Mouse (Mus musculus): ENCODE measurements around the gene Wdr38. TPM values are rescaled to one million over a fixed set of nuclear protein-coding genes. Genes with fewer than 3 reads are reported as not detected.
"Not testable (repeated sequence)": the region's sequence is repeated elsewhere in the genome, so short reads cannot be mapped to it uniquely, and the experiment has no call there.

The Wdr38 gene
- polyA plus RNA-seq, 1 experiment from 2014 or later: 1.7 TPM

DNA sequence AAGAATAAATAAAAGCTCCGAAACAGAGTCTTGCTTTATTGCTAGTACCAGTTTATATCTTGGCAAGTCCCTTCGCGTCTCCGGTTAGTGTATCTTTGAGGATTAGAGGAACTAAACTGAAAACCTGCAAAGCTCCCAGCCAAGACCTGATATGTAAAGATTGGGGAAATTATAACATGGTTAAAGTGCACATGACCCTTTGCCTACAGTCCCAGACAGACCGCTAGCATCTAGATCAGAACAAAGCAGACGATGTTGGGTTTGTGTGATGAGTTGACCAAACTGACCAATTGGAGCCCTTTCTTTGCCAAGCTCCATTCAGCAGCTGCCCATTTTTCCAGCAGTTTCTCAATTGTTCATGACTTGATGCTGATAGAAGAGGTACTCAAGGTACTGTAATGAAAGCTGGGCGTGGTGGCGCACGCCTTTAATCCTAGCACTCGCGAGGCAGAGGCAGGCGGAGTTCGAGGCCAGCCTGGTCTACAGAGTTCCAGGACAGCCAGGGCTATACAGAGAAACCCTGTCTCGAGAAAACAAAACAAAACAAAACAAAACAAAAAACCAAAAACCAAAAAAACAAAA is 9.0 kb downstream of the Wdr38 start:
- H3K4me3 ChIP-seq (ENCODE audit: low read depth, low read length): peak overlapping the region; percentile 60; the same call in 1 of the 2 replicates
- H3K4me1 ChIP-seq (ENCODE audit: control insufficient read depth, insufficient read depth, low read length): no peaks in the 10 kb centered on the region; the same call in 1 of the 2 replicates
- no peak for ATAC-seq (replicated peaks; ENCODE audit: insufficient number of reproducible peaks, low FRiP score, low TSS enrichment, low read depth)
- no peaks in the 10 kb centered on the region for H3K9me3 ChIP-seq (replicated peaks; ENCODE audit: control insufficient read depth, low read length)
- 90% methylated on average over 14 of the region's 14 CpGs for WGBS
- no peak overlapping the region for H3K9ac ChIP-seq (replicated peaks; ENCODE audit: low read length)
- DNase-seq (ENCODE audit: low spot score): no peak
- no peak overlapping the region for H3K27ac ChIP-seq (replicated peaks; ENCODE audit: low read depth, low read length)
- no peaks in the 10 kb centered on the region for H3K27me3 ChIP-seq (ENCODE audit: control insufficient read depth, insufficient read depth, low read length)
- peak overlapping the region; percentile 58; the same call in 1 of the 2 replicates for H3K4me2 ChIP-seq (ENCODE audit: low read depth, low read length)
- peaks cover 10% of the 10 kb centered on the region for H3K36me3 ChIP-seq (replicated peaks; ENCODE audit: control insufficient read depth, insufficient read depth, low read depth, low read length)

GRCm38 (mm10) chr2:39007865-39008264 is 10.6 kb downstream of the Wdr38 start:
- peak overlapping the region; percentile 80 for H3K27ac ChIP-seq (replicated peaks; ENCODE audit: low read depth, low read length)
- peak overlapping the region; percentile 80 for H3K4me2 ChIP-seq (ENCODE audit: low read depth, low read length)
- DNase-seq (ENCODE audit: low spot score): peak; percentile 94
- WGBS: 0% methylated on average over 43 of the region's 44 CpGs
- H3K27me3 ChIP-seq (ENCODE audit: control insufficient read depth, insufficient read depth, low read length): no peaks in the 10 kb centered on the region
- peak overlapping the region; percentile 89 for H3K4me3 ChIP-seq (ENCODE audit: low read depth, low read length)
- no peaks in the 10 kb centered on the region for H3K9me3 ChIP-seq (replicated peaks; ENCODE audit: control insufficient read depth, low read length)
- H3K36me3 ChIP-seq (replicated peaks; ENCODE audit: control insufficient read depth, insufficient read depth, low read depth, low read length): peaks cover 3% of the 10 kb centered on the region
- peak overlapping the region; percentile 90 for H3K9ac ChIP-seq (replicated peaks; ENCODE audit: low read length)
- H3K4me1 ChIP-seq (ENCODE audit: control insufficient read depth, insufficient read depth, low read length): no peaks in the 10 kb centered on the region; the same call in 1 of the 2 replicates
- peak; percentile 78 for ATAC-seq (replicated peaks; ENCODE audit: insufficient number of reproducible peaks, low FRiP score, low TSS enrichment, low read depth)

DNA sequence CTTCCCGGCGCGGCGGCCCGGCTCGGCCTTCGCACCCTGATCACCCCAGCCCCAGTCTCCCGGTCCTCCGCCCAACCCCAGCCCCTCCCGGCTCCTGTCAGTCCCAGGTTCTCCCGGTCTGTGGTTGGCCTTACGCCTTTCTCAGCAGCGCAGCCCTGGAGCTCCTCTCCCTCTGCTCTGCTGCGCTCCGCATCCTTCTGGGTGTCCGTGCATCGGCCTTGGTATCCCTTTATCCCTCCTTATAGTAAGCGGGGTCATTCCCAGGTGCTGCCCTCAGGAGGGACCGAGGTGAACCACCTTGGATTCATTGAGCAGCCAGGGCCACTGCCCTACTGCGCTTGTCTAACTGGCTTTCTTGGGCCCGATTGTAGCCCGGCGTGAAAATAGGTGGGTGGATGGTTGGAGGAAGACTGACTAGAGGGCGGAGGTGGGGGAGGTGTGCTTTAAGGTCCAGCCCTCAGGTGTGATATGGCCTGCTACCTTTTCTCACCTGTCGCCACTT is 11.1 kb downstream of the Wdr38 start:
- Histone ChIP-seq H3K36me3 (replicated peaks; ENCODE audit: control insufficient read depth, insufficient read depth, low read depth, low read length) (no peaks in the 10 kb centered on the region; the same call in 1 of the 2 replicates), H3K9me3 (replicated peaks; ENCODE audit: control insufficient read depth, low read length) (no peaks in the 10 kb centered on the region), H3K27me3 (ENCODE audit: control insufficient read depth, insufficient read depth, low read length) (no peaks in the 10 kb centered on the region), H3K27ac (replicated peaks; ENCODE audit: low read depth, low read length) (peak overlapping the region; percentile 68), H3K4me1 (ENCODE audit: control insufficient read depth, insufficient read depth, low read length) (no peaks in the 10 kb centered on the region; the same call in 1 of the 2 replicates), H3K4me3 (ENCODE audit: low read depth, low read length) (peak overlapping the region; percentile 89), H3K4me2 (ENCODE audit: low read depth, low read length) (peak overlapping the region; percentile 80), H3K9ac (replicated peaks; ENCODE audit: low read length) (peak overlapping the region; percentile 90)
- peak; percentile 33 for ATAC-seq (replicated peaks; ENCODE audit: insufficient number of reproducible peaks, low FRiP score, low TSS enrichment, low read depth)
- DNase-seq (ENCODE audit: low spot score): peak; percentile 28
- WGBS: under 1% methylated on average over 22 of the region's 25 CpGs

- no peaks in the 10 kb centered on the region for H3K27me3 ChIP-seq (ENCODE audit: control insufficient read depth, insufficient read depth, low read length)
- no peaks in the 10 kb centered on the region for H3K9me3 ChIP-seq (replicated peaks; ENCODE audit: control insufficient read depth, low read length)
- no peak overlapping the region for H3K27ac ChIP-seq (replicated peaks; ENCODE audit: low read depth, low read length)
- H3K36me3 ChIP-seq (replicated peaks; ENCODE audit: control insufficient read depth, insufficient read depth, low read depth, low read length): no peaks in the 10 kb centered on the region; the same call in 1 of the 2 replicates
- no peaks in the 10 kb centered on the region; the same call in 1 of the 2 replicates for H3K4me1 ChIP-seq (ENCODE audit: control insufficient read depth, insufficient read depth, low read length)
- peak overlapping the region; percentile 89 for H3K4me3 ChIP-seq (ENCODE audit: low read depth, low read length)
- 34% methylated on average over 3 of the region's 3 CpGs for WGBS
- no peak for ATAC-seq (replicated peaks; ENCODE audit: insufficient number of reproducible peaks, low FRiP score, low TSS enrichment, low read depth)
- peak; percentile 42 for DNase-seq (ENCODE audit: low spot score)
- H3K9ac ChIP-seq (replicated peaks; ENCODE audit: low read length): peak overlapping the region; percentile 90
- peak overlapping the region; percentile 80 for H3K4me2 ChIP-seq (ENCODE audit: low read depth, low read length)
These were observed 11.7 kb downstream of the Wdr38 start for GRCm38 (mm10) chr2:39008954-39009365.

DNA sequence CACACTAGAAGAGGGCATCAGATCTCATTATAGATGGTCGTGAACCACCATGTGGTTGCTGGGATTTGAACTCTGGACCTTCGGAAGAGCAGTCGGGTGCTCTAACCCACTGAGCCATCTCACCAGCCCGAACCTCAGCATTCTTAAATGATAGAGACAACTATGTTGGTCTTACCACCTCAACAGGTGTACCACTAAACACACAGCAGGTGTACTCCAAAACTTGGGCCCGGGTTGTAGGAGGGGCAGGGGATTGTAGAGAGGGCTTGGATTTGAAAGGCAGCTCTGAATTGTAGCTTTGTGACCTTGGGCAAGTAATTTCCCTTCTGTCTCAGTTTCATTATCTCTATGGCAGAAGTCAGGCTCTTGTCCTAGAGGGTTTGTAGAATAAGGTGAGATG is 12.9 kb downstream of the Wdr38 start:
- H3K36me3 ChIP-seq (replicated peaks; ENCODE audit: control insufficient read depth, insufficient read depth, low read depth, low read length); H3K4me3 ChIP-seq (ENCODE audit: low read depth, low read length); ATAC-seq (replicated peaks; ENCODE audit: insufficient number of reproducible peaks, low FRiP score, low TSS enrichment, low read depth); H3K4me1 ChIP-seq (ENCODE audit: control insufficient read depth, insufficient read depth, low read length); H3K4me2 ChIP-seq (ENCODE audit: low read depth, low read length); H3K27me3 ChIP-seq (ENCODE audit: control insufficient read depth, insufficient read depth, low read length); H3K9me3 ChIP-seq (replicated peaks; ENCODE audit: control insufficient read depth, low read length); H3K9ac ChIP-seq (replicated peaks; ENCODE audit: low read length); H3K27ac ChIP-seq (replicated peaks; ENCODE audit: low read depth, low read length); DNase-seq (ENCODE audit: low spot score): not testable (repeated sequence)
- WGBS: 92% methylated on average over 4 of the region's 5 CpGs

- Histone ChIP-seq H3K27ac (replicated peaks; ENCODE audit: low read depth, low read length) (no peak overlapping the region), H3K27me3 (ENCODE audit: control insufficient read depth, insufficient read depth, low read length) (no peaks in the 10 kb centered on the region), H3K9ac (replicated peaks; ENCODE audit: low read length) (no peak overlapping the region), H3K9me3 (replicated peaks; ENCODE audit: control insufficient read depth, low read length) (no peaks in the 10 kb centered on the region), H3K4me1 (ENCODE audit: control insufficient read depth, insufficient read depth, low read length) (no peaks in the 10 kb centered on the region; the same call in 1 of the 2 replicates), H3K4me3 (ENCODE audit: low read depth, low read length) (no peak overlapping the region), H3K36me3 (replicated peaks; ENCODE audit: control insufficient read depth, insufficient read depth, low read depth, low read length) (no peaks in the 10 kb centered on the region; the same call in 1 of the 2 replicates), H3K4me2 (ENCODE audit: low read depth, low read length) (no peak overlapping the region)
- DNase-seq (ENCODE audit: low spot score) (no peak), ATAC-seq (replicated peaks; ENCODE audit: insufficient number of reproducible peaks, low FRiP score, low TSS enrichment, low read depth) (no peak)
These were observed 14.0 kb downstream of the Wdr38 start for GRCm38 (mm10) chr2:39011264-39011663.

- ATAC-seq (replicated peaks; ENCODE audit: insufficient number of reproducible peaks, low FRiP score, low TSS enrichment, low read depth): no peak
- Histone ChIP-seq H3K4me3 (ENCODE audit: low read depth, low read length) (no peak overlapping the region), H3K36me3 (replicated peaks; ENCODE audit: control insufficient read depth, insufficient read depth, low read depth, low read length) (no peaks in the 10 kb centered on the region; the same call in 1 of the 2 replicates), H3K27me3 (ENCODE audit: control insufficient read depth, insufficient read depth, low read length) (no peaks in the 10 kb centered on the region), H3K4me1 (ENCODE audit: control insufficient read depth, insufficient read depth, low read length) (no peaks in the 10 kb centered on the region; the same call in 1 of the 2 replicates), H3K27ac (replicated peaks; ENCODE audit: low read depth, low read length) (no peak overlapping the region), H3K4me2 (ENCODE audit: low read depth, low read length) (no peak overlapping the region), H3K9ac (replicated peaks; ENCODE audit: low read length) (no peak overlapping the region), H3K9me3 (replicated peaks; ENCODE audit: control insufficient read depth, low read length) (no peaks in the 10 kb centered on the region)
- DNase-seq (ENCODE audit: low spot score): no peak
- WGBS: 89% methylated on average over 3 of the region's 3 CpGs
These were observed 14.7 kb downstream of the Wdr38 start for GRCm38 (mm10) chr2:39011971-39012370.

DNA sequence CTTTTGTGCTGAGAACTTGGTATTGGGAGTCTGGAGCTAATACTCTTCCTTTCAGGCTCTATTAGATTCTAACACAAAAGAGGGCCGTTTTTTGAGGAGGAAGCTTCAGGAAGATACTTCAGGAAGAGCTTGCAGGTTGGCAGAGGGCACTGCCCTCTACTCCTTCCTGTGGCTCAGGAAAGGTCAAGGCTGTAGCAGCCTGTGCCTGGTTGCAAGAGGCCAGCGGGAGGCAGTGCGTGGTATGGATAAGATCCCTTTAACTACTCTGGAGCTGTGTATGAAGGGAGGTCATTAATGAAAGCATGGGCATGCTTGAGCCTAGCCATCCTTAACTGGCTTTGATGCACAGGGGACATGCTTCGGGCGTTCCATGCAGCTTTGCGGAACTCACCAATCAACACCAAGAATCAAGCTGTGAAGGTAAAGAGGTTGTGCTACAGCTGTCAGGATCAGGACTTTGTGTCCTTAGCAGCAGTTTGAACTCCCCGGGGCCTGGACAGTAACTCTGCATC is 15.5 kb downstream of the Wdr38 start:
- H3K9me3 ChIP-seq (replicated peaks; ENCODE audit: control insufficient read depth, low read length): no peaks in the 10 kb centered on the region
- no peak overlapping the region for H3K4me2 ChIP-seq (ENCODE audit: low read depth, low read length)
- no peak overlapping the region for H3K27ac ChIP-seq (replicated peaks; ENCODE audit: low read depth, low read length)
- no peak overlapping the region for H3K4me3 ChIP-seq (ENCODE audit: low read depth, low read length)
- 85% methylated on average over 7 of the region's 7 CpGs for WGBS
- H3K36me3 ChIP-seq (replicated peaks; ENCODE audit: control insufficient read depth, insufficient read depth, low read depth, low read length): no peaks in the 10 kb centered on the region; the same call in 1 of the 2 replicates
- no peak for ATAC-seq (replicated peaks; ENCODE audit: insufficient number of reproducible peaks, low FRiP score, low TSS enrichment, low read depth)
- H3K4me1 ChIP-seq (ENCODE audit: control insufficient read depth, insufficient read depth, low read length): no peaks in the 10 kb centered on the region; the same call in 1 of the 2 replicates
- H3K27me3 ChIP-seq (ENCODE audit: control insufficient read depth, insufficient read depth, low read length): no peaks in the 10 kb centered on the region
- H3K9ac ChIP-seq (replicated peaks; ENCODE audit: low read length): no peak overlapping the region
- no peak for DNase-seq (ENCODE audit: low spot score)
